Mouse (Mus musculus) neural tube, embryonic 12.5 days (tissue): Measurements from ENCODE around the gene Tor1a. TPM values are rescaled to one million over a fixed set of nuclear protein-coding genes. Genes with fewer than 3 reads are reported as not detected.

Experiments used
- ATAC-seq: fragments of 200-750 bp; cut with Nextera tagmentation; 2 replicates; pipeline ENCODE4 v1.8.0; 2017; ENCODE audit warnings: low read depth, mild to moderate bottlenecking, moderate TSS enrichment, moderate library complexity; ENCODE audit not compliant: low FRiP score
- H3K27ac ChIP-seq: fragments of 300-500 bp; sonication (generic); 2 replicates; pipeline ENCODE4 v1.5.1; 2016
- H3K27me3 ChIP-seq: fragments of 300-500 bp; sonication (generic); replicated peaks from 2 replicates; pipeline ENCODE4 v1.6.1; 2016; ENCODE audit warnings: mild to moderate bottlenecking
- H3K36me3 ChIP-seq: fragments of 300-500 bp; sonication (generic); 2 replicates; pipeline ENCODE4 v1.6.1; 2016; ENCODE audit warnings: mild to moderate bottlenecking
- H3K4me1 ChIP-seq: fragments of 300-500 bp; sonication (generic); 2 replicates; pipeline ENCODE4 v1.6.1; 2016
- H3K4me2 ChIP-seq: fragments of 300-500 bp; sonication (generic); replicated peaks from 2 replicates; pipeline ENCODE4 v1.6.1; 2016; ENCODE audit warnings: mild to moderate bottlenecking
- H3K4me3 ChIP-seq: fragments of 300-500 bp; sonication (generic); 2 replicates; pipeline ENCODE4 v1.5.1; 2016
- H3K9ac ChIP-seq: fragments of 300-500 bp; sonication (generic); 2 replicates; pipeline ENCODE4 v1.6.1; 2016; ENCODE audit warnings: mild to moderate bottlenecking
- H3K9me3 ChIP-seq: fragments of 300-500 bp; sonication (generic); 2 replicates; pipeline ENCODE4 v1.6.1; 2016; ENCODE audit warnings: mild to moderate bottlenecking
- WGBS: fragments of 180-500 bp; shearing (Covaris S2); methylation state at CpG from one replicate; pipeline ENCODE4 v1.1.7; 2016; 5-methylcytosine and 5-hydroxymethylcytosine counted together
- polyA plus RNA-seq: library from polyadenylated mRNA; unstranded; fragments of >200 nt; fragmentation: Nextera tagmentation; extraction: Ambion mirVana; gene quantifications from 2 replicates; pipeline ENCODE4 v1.2.1, GENCODE M21; 2016

Gene Tor1a
- polyA plus RNA-seq, 1 experiment from 2014 or later, result 80.9 TPM

DNA sequence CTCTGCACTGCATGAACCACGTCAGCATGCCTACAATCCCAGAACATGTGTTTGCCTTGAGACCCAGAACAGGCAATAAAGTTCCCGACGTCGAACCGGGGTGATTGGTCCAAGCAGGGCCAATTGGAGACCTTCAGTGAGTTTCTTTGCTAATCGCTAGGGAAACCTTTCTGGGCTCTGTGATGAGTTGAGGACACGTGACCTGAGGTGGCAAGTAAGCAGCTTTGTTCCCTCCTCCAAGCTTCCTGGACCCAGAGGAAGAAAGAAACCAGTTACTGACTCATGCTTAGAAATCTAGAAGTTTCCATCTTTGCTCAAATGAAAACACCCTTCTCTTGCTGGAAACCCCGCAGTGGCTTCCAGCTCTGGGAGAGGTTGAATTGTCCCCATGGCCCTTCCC, 54.7 kb downstream of the Tor1a start:
- Histone ChIP-seq H3K36me3 (no peaks in the 10 kb centered on the region), H3K4me3 (no peak overlapping the region), H3K27ac (no peak overlapping the region), H3K4me1 (no peaks in the 10 kb centered on the region), H3K4me2 (no peak overlapping the region), H3K9ac (no peak overlapping the region), H3K27me3 (0 out of 2 replicates have a peak, but pooled peaks cover 3% of the 10 kb centered on the region), H3K9me3 (no peaks in the 10 kb centered on the region)
- 82% methylated on average over 8 of the region's 8 CpGs for WGBS
- ATAC-seq, result no peak

DNA sequence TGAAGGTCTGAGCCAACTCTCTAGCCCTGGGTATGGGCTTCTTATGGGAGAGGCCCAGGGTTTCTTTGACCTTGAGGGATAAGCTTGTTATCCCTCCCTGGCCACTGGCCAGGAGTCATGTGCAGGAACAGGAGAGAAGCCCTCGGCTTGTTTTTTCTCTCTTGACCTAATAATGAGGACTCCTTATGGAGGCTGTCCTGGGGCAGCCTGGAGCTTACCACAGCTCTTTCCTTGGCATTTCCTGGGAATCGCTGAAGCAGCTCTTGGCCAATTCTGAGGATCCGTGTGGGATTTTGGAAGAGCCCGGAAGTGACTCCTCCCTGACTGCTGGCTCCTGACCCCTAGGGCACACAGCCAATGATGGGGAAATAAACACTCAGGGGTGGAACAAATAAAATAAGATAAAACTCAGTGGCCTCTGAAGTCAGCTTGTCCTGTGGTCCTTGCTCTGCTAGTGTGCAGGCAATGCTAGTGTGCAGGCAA, 55.4 kb downstream of the Tor1a start:
- Histone ChIP-seq H3K36me3 (no peaks in the 10 kb centered on the region), H3K9me3 (no peaks in the 10 kb centered on the region), H3K4me2 (no peak overlapping the region), H3K9ac (no peak overlapping the region), H3K4me3 (no peak overlapping the region), H3K27me3 (0 out of 2 replicates have a peak, but pooled peaks cover 3% of the 10 kb centered on the region), H3K4me1 (no peaks in the 10 kb centered on the region), H3K27ac (no peak overlapping the region)
- 65% methylated on average over 4 of the region's 4 CpGs for WGBS
- no peak for ATAC-seq

Other genes with a start within 250 kb of the Tor1a start
- gene 1700001O22Rik, start 164.3 kb downstream of the Tor1a start, polyA plus RNA-seq, result 2.0 and 2.6 TPM in 2 replicates
- 111 and 119 TPM in 2 replicates for gene Ntmt1, start 160.1 kb downstream of the Tor1a start, polyA plus RNA-seq
- 38.0 and 41.3 TPM in 2 replicates for gene Asb6, start 137.6 kb downstream of the Tor1a start, polyA plus RNA-seq
- gene Prrx2, start 133.0 kb downstream of the Tor1a start, polyA plus RNA-seq, result 9.8 and 11.3 TPM in 2 replicates
- gene Ptges, start 38.1 kb downstream of the Tor1a start, polyA plus RNA-seq, result 2.9 and 3.7 TPM in 2 replicates
- 20.4 and 20.7 TPM in 2 replicates for gene Tor1b, start 15.0 kb downstream of the Tor1a start, polyA plus RNA-seq
- 81.7 and 85.0 TPM in 2 replicates for gene BC005624, start 14.3 kb upstream of the Tor1a start, polyA plus RNA-seq
- 42.3 and 43.0 TPM in 2 replicates for gene Usp20, start 14.3 kb upstream of the Tor1a start, polyA plus RNA-seq
- 17.7 and 20.3 TPM in 2 replicates for gene Fnbp1, start 174.1 kb upstream of the Tor1a start, polyA plus RNA-seq
- 38.4 and 38.8 TPM in 2 replicates for gene Gpr107, start 184.4 kb upstream of the Tor1a start, polyA plus RNA-seq